Mouse (Mus musculus) midbrain, embryonic 15.5 days (tissue): Measurements from ENCODE around the gene Upf2. TPM values are rescaled to one million over a fixed set of nuclear protein-coding genes. Genes with fewer than 3 reads are reported as not detected.

Experiments
- ATAC-seq: fragments of 200-750 bp; cut with Nextera tagmentation; replicated peaks from 2 replicates; pipeline ENCODE4 v1.8.0; 2017; ENCODE audit warnings: moderate TSS enrichment
- H3K27ac ChIP-seq: fragments of 300-500 bp; sonication (generic); 2 replicates; pipeline ENCODE4 v1.5.1; 2015; ENCODE audit warnings: mild to moderate bottlenecking, inconsistent platforms
- H3K27me3 ChIP-seq: fragments of 300-500 bp; sonication (generic); replicated peaks from 2 replicates; pipeline ENCODE4 v1.6.1; 2015; ENCODE audit warnings: inconsistent platforms
- H3K36me3 ChIP-seq: fragments of 300-500 bp; sonication (generic); replicated peaks from 2 replicates; pipeline ENCODE4 v1.6.1; 2015; ENCODE audit warnings: inconsistent platforms
- H3K4me1 ChIP-seq: fragments of 300-500 bp; sonication (generic); 2 replicates; pipeline ENCODE4 v1.6.1; 2015; ENCODE audit warnings: inconsistent platforms
- H3K4me2 ChIP-seq: fragments of 300-500 bp; sonication (generic); 2 replicates; pipeline ENCODE4 v1.6.1; 2015; ENCODE audit warnings: inconsistent platforms, mild to moderate bottlenecking, moderate library complexity
- H3K4me3 ChIP-seq: fragments of 300-500 bp; sonication (generic); 2 replicates; pipeline ENCODE4 v1.5.1; 2015; ENCODE audit warnings: mild to moderate bottlenecking, inconsistent platforms
- H3K9ac ChIP-seq: fragments of 300-500 bp; sonication (generic); 2 replicates; pipeline ENCODE4 v1.6.1; 2015; ENCODE audit warnings: mild to moderate bottlenecking, inconsistent platforms
- H3K9me3 ChIP-seq: fragments of 300-500 bp; sonication (generic); 2 replicates; pipeline ENCODE4 v1.6.1; 2016; ENCODE audit warnings: inconsistent platforms
- WGBS: fragments of 180-500 bp; shearing (Covaris S2); methylation state at CpG from one replicate; pipeline ENCODE4 v1.1.7; 2015; ENCODE audit warnings: mixed read lengths; 5-methylcytosine and 5-hydroxymethylcytosine counted together
- polyA plus RNA-seq: library from polyadenylated mRNA; unstranded; fragments of >200 nt; fragmentation: Nextera tagmentation; extraction: Ambion mirVana; gene quantifications from 2 replicates; pipeline ENCODE4 v1.2.1, GENCODE M21; 2015

The Upf2 gene
- polyA plus RNA-seq, 1 experiment from 2014 or later, result 8.8 TPM

DNA sequence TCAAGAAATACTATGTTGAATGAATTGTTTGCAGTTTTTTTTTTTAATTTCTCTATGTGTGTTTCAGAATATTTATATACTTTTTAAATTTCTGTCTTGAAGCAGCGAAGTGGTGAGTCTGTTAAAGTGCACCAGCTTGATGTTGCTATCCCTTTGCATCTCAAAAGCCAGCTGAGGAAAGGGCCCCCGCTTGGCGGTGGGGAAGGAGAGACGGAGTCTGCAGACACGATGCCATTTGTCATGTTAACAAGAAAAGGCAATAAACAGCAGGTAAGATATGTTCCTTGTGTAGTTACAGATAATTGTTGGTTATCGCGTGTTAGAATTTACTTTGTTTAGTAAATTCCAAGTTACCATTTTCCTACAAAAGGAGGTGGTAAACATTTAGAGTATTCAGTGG lies 95.5 kb downstream of the Upf2 start:
- Histone ChIP-seq H3K9ac (no peak overlapping the region), H3K27ac (no peak overlapping the region), H3K4me1 (no peaks in the 10 kb centered on the region), H3K9me3 (no peaks in the 10 kb centered on the region), H3K4me3 (no peak overlapping the region), H3K4me2 (no peak overlapping the region), H3K36me3 (peaks cover 15% of the 10 kb centered on the region; the same call in 1 of the 2 replicates), H3K27me3 (no peaks in the 10 kb centered on the region)
- ATAC-seq, result no peak
- 69% methylated on average over 7 of the region's 7 CpGs for WGBS

- Histone ChIP-seq H3K4me1 (no peaks in the 10 kb centered on the region), H3K4me2 (no peak overlapping the region), H3K27me3 (no peaks in the 10 kb centered on the region), H3K9ac (no peak overlapping the region), H3K27ac (no peak overlapping the region), H3K36me3 (peaks cover 21% of the 10 kb centered on the region; the same call in 1 of the 2 replicates), H3K9me3 (no peaks in the 10 kb centered on the region), H3K4me3 (no peak overlapping the region)
- 83% methylated on average over 4 of the region's 4 CpGs for WGBS
- ATAC-seq, result no peak
Measured at GRCm38 (mm10) chr2:6048570-6048969, 97.3 kb downstream of the Upf2 start.

DNA sequence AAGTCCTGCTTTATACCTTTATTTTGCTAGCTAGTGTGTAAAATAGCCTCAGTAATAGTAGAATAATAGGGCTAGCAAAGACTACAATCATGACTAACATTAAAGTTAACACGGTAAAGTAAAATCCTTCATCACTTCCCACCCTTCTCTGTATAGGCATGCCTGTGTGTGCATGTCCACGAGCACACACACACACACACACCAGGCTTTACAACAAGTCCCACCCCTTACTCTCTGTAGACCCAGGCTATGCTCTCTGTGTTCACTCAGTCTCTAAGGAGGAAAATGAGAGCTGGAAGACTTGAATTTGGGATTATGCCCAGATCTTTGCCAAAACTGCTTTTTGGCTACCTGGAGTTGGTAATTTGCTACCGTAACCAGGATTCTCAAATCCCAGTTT lies 97.7 kb downstream of the Upf2 start:
- WGBS, result 93% methylated on average over 3 of the region's 3 CpGs
- H3K4me1 ChIP-seq, result no peaks in the 10 kb centered on the region
- no peak for ATAC-seq

GRCm38 (mm10) chr2:6055466-6055865 lies 104.2 kb downstream of the Upf2 start:
- H3K4me1 ChIP-seq, result no peaks in the 10 kb centered on the region
- 49% methylated on average over 11 of the region's 11 CpGs for WGBS
- H3K36me3 ChIP-seq, result peaks cover 29% of the 10 kb centered on the region
- no peaks in the 10 kb centered on the region for H3K27me3 ChIP-seq
- no peaks in the 10 kb centered on the region for H3K9me3 ChIP-seq
- H3K4me2 ChIP-seq, result no peak overlapping the region
- H3K9ac ChIP-seq, result no peak overlapping the region
- no peak overlapping the region for H3K27ac ChIP-seq
- no peak overlapping the region for H3K4me3 ChIP-seq
- no peak for ATAC-seq

More for the DNA sequence above, 97.7 kb downstream of the Upf2 start:
- H3K4me2 ChIP-seq, result no peak overlapping the region
- H3K36me3 ChIP-seq, result peaks cover 21% of the 10 kb centered on the region; the same call in 1 of the 2 replicates
- no peak overlapping the region for H3K4me3 ChIP-seq
- no peak overlapping the region for H3K9ac ChIP-seq
- H3K27ac ChIP-seq, result no peak overlapping the region
- H3K27me3 ChIP-seq, result no peaks in the 10 kb centered on the region
- H3K9me3 ChIP-seq, result no peaks in the 10 kb centered on the region

GRCm38 (mm10) chr2:6056518-6056917 lies 105.2 kb downstream of the Upf2 start:
- WGBS, result 95% methylated on average over 3 of the region's 3 CpGs
- no peaks in the 10 kb centered on the region for H3K4me1 ChIP-seq
- no peaks in the 10 kb centered on the region for H3K9me3 ChIP-seq
- ATAC-seq, result no peak
- H3K9ac ChIP-seq, result no peak overlapping the region
- H3K4me3 ChIP-seq, result no peak overlapping the region
- H3K27me3 ChIP-seq, result no peaks in the 10 kb centered on the region
- no peak overlapping the region for H3K4me2 ChIP-seq
- H3K27ac ChIP-seq, result no peak overlapping the region
- peaks cover 20% of the 10 kb centered on the region for H3K36me3 ChIP-seq

GRCm38 (mm10) chr2:6059291-6059690 lies 108.0 kb downstream of the Upf2 start:
- peaks cover 11% of the 10 kb centered on the region for H3K36me3 ChIP-seq
- H3K27me3 ChIP-seq, result no peaks in the 10 kb centered on the region
- H3K27ac ChIP-seq, result no peak overlapping the region
- no peak overlapping the region for H3K4me3 ChIP-seq
- H3K4me2 ChIP-seq, result no peak overlapping the region
- ATAC-seq, result no peak
- no peaks in the 10 kb centered on the region for H3K9me3 ChIP-seq
- no peak overlapping the region for H3K9ac ChIP-seq
- WGBS, result 88% methylated on average over 2 of the region's 2 CpGs
- H3K4me1 ChIP-seq, result no peaks in the 10 kb centered on the region

- no peak overlapping the region for H3K27ac ChIP-seq
- no peaks in the 10 kb centered on the region for H3K4me1 ChIP-seq
- no peak overlapping the region for H3K9ac ChIP-seq
- WGBS, result 75% methylated on average over 10 of the region's 10 CpGs
- peaks cover 10% of the 10 kb centered on the region for H3K36me3 ChIP-seq
- no peaks in the 10 kb centered on the region for H3K9me3 ChIP-seq
- no peak for ATAC-seq
- no peak overlapping the region for H3K4me3 ChIP-seq
- no peak overlapping the region for H3K4me2 ChIP-seq
- no peaks in the 10 kb centered on the region for H3K27me3 ChIP-seq
Measured at GRCm38 (mm10) chr2:6060071-6060804, 109.0 kb downstream of the Upf2 start.

- H3K4me2 ChIP-seq, result no peak overlapping the region
- WGBS, result 86% methylated on average over 6 of the region's 6 CpGs
- H3K4me1 ChIP-seq, result no peaks in the 10 kb centered on the region
- no peaks in the 10 kb centered on the region for H3K27me3 ChIP-seq
- no peaks in the 10 kb centered on the region for H3K9me3 ChIP-seq
- no peaks in the 10 kb centered on the region for H3K36me3 ChIP-seq
- no peak for ATAC-seq
- H3K9ac ChIP-seq, result no peak overlapping the region
- no peak overlapping the region for H3K4me3 ChIP-seq
- no peak overlapping the region for H3K27ac ChIP-seq
Measured at GRCm38 (mm10) chr2:6067341-6067740, 116.1 kb downstream of the Upf2 start.

DNA sequence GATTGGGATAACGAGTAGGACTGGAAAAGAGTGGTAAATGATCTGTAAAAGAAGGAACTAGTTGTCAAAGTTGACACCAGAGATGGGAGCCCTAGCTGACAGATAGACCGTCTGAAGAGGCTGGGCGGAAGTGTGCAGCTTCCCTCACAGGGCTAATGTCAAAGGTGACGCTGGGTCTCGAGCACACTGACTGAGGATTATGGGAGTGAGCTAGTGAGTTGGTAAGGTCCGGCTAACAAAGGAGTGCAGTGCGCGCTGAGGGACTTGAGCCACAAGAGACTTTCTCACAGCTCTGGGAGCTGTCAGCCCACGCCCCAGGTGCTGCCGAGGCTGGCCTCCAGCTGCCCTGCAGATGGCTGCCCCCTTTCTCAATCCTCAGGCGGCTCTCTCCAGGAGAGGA lies 119.7 kb downstream of the Upf2 start:
- no peak for ATAC-seq
- H3K9me3 ChIP-seq, result no peaks in the 10 kb centered on the region
- no peaks in the 10 kb centered on the region for H3K4me1 ChIP-seq
- H3K9ac ChIP-seq, result no peak overlapping the region
- H3K4me3 ChIP-seq, result no peak overlapping the region
- H3K4me2 ChIP-seq, result no peak overlapping the region
- no peak overlapping the region for H3K27ac ChIP-seq
- WGBS, result 51% methylated on average over 11 of the region's 11 CpGs
- H3K27me3 ChIP-seq, result no peaks in the 10 kb centered on the region
- no peaks in the 10 kb centered on the region for H3K36me3 ChIP-seq

DNA sequence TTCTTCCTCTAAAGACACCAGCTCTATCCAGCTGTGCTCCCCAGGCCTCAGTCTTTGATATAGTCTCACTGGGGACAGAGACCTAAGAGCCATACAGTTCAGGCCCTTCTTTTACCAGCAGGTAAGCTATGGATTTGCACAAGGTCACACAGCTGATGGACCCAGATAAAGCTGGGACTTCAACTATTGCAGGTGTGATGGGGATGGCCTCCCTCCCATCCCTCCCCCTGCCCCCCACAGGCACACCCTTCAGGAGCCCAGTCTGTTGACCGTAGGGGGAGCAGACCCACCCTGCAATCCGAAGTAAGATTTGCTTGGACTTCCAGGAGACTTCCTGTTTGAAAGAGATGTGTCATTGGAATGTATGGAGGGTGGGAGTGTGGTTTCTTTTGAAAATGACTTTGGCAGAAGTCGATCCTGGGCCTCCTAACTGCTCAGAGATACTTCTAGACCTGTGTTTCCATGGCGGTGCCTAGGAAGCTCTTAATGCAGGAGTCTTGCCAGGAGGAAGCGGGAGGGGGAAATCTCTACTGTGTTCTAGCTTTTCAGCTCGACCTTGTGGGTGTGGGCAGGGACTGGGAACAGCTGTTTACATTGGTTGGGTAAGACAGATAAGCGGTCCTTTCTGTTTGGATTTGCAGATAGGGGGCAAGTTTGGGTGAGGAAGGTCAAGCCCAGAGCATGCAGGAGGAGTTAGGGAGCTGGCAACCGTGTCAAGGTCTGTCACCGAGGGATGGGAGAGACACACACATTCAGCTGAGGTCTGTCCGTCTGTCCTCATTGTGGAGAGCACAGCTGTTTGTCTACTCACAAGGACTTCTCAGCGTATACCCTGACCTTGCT lies 120.5 kb downstream of the Upf2 start:
- H3K27ac ChIP-seq, result no peak overlapping the region
- WGBS, result 60% methylated on average over 11 of the region's 11 CpGs

DNA sequence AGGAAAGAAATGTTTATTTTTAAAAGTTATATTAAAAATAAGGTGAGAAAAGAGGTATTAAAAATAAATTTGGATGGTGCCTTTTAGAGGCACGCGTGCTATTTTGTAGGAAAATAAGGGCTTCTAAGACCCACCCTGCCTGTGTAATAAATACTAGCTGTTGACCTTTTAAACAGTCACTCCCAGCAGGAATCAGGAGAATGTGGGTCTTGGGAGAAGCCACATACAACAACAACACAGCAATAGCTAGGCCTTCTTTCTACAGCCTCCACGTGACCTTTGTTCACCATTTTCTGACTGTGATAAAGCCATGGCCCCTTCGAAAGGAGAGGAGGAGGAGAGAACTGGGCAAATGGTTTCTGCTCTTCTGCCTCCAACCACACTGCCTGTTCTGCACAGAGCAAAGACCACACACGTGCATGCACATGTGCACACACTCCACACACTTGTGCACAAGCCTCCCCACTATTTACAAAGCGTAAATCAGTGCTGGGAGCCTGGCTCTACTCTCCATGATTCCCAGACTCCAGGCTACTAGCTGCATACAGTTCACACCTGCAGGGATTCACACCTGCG lies 121.5 kb downstream of the Upf2 start:
- Histone ChIP-seq H3K9ac (no peak overlapping the region), H3K4me1 (no peaks in the 10 kb centered on the region), H3K27ac (no peak overlapping the region), H3K36me3 (no peaks in the 10 kb centered on the region), H3K9me3 (no peaks in the 10 kb centered on the region), H3K27me3 (no peaks in the 10 kb centered on the region), H3K4me3 (no peak overlapping the region), H3K4me2 (no peak overlapping the region)
- ATAC-seq, result no peak
- 88% methylated on average over 7 of the region's 7 CpGs for WGBS

More for the DNA sequence above, 120.5 kb downstream of the Upf2 start:
- no peak for ATAC-seq
- Histone ChIP-seq H3K9ac (no peak overlapping the region), H3K4me1 (no peaks in the 10 kb centered on the region), H3K36me3 (no peaks in the 10 kb centered on the region), H3K27me3 (no peaks in the 10 kb centered on the region), H3K4me3 (no peak overlapping the region), H3K4me2 (no peak overlapping the region), H3K9me3 (no peaks in the 10 kb centered on the region)

GRCm38 (mm10) chr2:6074891-6075529 lies 123.7 kb downstream of the Upf2 start:
- Histone ChIP-seq H3K4me3 (no peak overlapping the region), H3K27me3 (no peaks in the 10 kb centered on the region), H3K9ac (no peak overlapping the region), H3K36me3 (no peaks in the 10 kb centered on the region), H3K4me2 (no peak overlapping the region), H3K9me3 (no peaks in the 10 kb centered on the region), H3K4me1 (no peaks in the 10 kb centered on the region), H3K27ac (no peak overlapping the region)
- ATAC-seq, result no peak
- WGBS, result 81% methylated on average over 10 of the region's 10 CpGs
